Mouse (Mus musculus) cerebral cortex, adult 2 months (tissue): ENCODE data around the gene Kansl3.

Source experiments
- WGBS: fragments of 180-500 bp; shearing (Covaris S2); methylation state at CpG from one replicate; pipeline ENCODE4 v1.1.7; 2018; 5-methylcytosine and 5-hydroxymethylcytosine counted together

Gene Kansl3

GRCm38 (mm10) chr1:36368969-36369645 is at the start of gene Kansl3:
Gene Kansl3, minus strand, starts transcription at chr1:36369181.
- WGBS = 4% methylated on average over 61 of the region's 61 CpGs

DNA sequence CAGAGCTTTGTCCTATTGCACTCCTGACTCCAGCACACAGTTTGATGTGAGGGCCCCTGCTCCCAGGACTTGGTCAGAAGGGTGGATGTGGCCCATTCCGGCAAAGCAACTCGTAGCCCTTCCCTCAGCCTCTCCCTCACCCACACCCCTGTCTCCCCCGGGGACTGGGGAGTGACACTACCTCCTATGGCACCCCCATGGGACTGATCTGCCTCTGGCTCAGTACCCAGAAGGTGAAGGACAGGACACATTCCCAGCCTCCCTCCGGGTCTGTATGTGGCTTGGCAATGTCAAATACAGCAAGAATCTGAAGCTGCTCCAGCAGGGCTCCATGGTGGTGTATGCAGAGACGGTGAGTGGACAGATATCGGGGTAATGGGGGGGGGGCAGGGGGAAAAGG is 35.5 kb upstream of the Kansl3 start:
- WGBS = 81% methylated on average over 6 of the region's 6 CpGs

GRCm38 (mm10) chr1:36401509-36401908 is 32.5 kb upstream of the Kansl3 start:
- WGBS = 24% methylated on average over 4 of the region's 4 CpGs

DNA sequence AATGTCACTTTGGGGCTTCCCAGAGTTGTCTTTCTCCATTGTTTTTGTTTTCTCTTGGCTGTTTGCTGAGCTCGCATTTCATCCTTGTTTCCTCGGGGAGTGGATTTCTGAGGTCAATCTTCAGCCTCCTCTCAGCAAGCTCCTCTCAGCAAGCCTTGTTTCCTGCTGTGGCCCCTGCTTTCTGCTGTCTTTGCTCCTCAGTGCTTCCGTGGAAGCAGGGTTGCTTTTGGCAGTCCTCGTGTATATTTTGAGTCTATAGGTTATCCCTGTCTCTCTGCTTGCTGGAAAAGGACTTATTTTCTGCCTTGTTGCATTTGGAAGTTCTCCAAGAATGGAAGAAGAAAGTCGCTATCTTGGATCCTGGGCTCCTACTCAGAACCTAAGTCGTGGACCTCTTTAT is 28.1 kb upstream of the Kansl3 start:
- WGBS = 18% methylated on average over 6 of the region's 6 CpGs

- 56% methylated on average over 4 of the region's 4 CpGs for WGBS
Observed at GRCm38 (mm10) chr1:36379582-36379981, 10.6 kb upstream of the Kansl3 start.

DNA sequence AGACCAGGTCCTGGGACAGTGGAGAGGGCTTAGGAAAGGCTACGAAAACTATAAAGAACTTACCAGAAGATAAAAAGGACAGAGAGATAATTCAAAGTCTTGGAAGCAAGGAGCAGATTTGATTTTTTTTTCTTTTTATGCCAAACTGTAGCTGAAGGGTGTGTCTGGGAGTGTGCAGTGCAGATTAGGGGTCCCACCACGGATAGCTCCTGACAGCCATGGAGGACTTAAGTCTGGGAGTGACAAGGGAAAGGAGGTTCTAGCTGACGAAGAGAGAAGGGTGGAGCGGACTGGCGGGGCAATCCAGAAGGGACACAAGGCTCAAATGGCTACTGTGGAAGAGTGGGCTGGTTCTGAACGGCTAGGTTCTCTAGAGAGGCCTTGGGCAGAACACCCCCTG is 9.9 kb upstream of the Kansl3 start:
- 87% methylated on average over 6 of the region's 6 CpGs for WGBS

DNA sequence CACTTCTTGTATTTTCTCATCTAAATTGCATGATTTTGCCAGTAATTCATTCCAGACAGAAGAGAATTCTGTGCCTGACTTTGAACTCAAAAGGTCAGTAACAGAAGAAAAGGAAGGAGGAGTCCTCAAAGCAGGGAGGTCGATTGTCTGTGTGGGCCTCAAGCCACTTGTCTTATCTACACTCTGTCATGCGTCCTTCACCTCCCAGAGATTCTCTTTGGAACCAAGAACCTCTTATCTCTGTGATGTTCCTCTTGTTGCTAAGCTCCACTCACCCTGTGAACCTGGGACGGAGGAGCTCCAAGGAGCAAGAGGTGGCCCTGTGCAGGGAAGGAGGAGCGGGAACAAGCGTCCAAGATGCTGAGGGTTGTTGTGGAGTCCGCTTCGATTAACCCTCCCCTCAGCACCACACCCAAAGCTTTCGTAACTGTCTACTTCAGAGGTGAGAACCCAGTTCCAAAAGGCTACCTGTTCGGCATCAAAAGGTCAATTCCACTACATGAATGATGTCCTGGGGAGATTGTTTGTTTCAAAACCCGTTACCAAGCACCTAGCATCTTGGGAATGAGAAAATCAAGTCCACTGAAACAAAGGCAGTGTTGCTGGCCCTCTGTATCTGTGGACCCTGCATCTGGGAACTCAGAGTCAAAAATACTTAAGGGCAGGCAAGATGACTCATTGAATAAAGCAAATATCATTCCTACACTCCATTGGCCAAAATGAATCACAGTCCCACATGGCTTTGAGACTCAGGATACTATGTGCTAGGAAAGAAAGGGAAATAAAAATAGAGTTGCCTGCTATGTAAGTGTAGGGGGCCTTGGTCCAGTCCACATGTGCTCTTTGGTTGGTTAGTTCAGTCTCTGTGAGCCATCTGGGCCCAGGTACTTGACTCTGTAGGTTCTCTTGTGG is 3.2 kb upstream of the Kansl3 start, which contains the start of gene Fer1l5:
Fer1l5 (plus strand) TSS at position 358 of the 912 bp plus-strand sequence.
- 92% methylated on average over 10 of the region's 10 CpGs for WGBS

- WGBS = 63% methylated on average over 6 of the region's 6 CpGs
Observed at GRCm38 (mm10) chr1:36370918-36371317, 1.9 kb upstream of the Kansl3 start.

DNA sequence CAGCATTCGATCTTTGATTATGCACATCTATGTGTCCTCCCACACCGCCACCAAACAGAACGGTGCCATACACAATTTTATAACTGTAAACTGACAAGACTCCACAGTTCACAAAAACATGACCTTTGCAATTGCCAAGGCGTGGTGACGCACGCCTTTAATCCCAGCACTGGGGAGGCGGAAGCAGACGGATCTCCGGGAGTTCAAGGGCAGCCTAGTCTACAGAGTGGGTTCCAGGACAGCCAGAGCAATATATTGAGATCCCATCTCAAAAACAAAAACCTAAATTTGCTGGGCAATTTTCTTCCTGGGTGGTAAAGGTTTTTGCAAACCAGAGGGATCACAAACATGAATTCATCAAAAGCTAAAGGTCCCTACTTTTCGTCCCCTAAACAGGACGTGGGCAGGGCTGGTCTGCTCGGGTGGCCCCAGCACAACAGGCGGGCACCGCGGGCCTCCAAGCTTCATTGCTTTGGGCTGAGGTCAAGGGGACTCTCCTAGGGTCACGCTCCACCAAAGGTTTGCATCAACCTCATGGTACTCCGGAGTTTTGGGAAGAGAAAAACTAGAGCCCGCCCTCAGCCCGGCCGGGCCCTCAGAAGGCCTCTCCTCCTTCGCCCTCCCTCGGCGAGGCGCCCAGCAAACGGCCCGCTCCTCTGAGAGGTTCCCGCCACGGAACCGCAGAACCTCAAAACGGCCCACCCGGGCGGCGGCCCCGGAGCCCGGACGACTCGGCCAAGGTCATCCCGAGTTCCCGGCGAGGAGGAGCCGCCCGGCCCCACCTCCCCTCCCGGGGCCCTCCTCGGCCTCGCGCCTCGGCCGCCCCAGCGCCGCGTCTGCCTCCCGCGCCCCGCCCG is 641 bp downstream of the Kansl3 start:
- WGBS = 1% methylated on average over 53 of the region's 55 CpGs

DNA sequence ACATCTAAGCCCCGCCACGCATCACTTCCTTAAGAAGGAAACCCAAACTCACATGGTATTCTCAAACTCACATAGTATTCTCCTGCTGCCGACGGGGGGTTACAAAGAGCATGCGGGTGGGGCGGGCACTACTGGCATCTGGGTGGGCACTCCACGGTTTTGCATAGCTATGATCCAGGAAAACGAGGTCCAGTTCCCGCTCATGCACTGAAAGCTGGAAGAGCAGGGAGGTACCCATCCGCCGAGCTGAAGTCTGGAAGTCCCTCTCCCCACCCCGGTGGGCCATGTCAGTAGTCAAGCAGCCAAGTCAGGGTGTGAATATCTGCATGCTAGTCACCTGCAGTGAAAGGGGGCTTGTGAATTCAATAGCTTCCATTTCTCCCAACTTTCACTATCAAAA is 1.3 kb downstream of the Kansl3 start:
- 22% methylated on average over 12 of the region's 12 CpGs for WGBS

GRCm38 (mm10) chr1:36356955-36357695 is 11.9 kb downstream of the Kansl3 start:
- 75% methylated on average over 5 of the region's 5 CpGs for WGBS

DNA sequence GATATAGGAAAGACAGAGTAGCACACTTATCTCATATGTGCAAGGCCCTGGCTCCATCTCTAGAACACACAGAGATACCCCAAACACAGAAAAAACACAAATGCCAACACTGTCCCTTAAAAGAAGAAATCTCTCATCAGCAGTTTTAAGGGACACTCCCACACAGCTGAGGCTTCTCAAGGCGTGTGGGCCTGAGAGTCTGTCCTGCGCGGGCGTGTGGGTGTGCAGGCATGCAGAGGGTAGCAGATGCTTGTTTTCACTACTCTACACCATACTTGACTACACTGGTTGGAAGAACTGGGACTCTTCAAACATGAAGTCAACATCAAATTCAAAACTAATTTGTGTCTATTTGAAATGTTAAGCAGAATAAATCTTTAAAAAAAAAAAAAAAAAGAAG is 16.6 kb downstream of the Kansl3 start:
- 53% methylated on average over 4 of the region's 4 CpGs for WGBS

DNA sequence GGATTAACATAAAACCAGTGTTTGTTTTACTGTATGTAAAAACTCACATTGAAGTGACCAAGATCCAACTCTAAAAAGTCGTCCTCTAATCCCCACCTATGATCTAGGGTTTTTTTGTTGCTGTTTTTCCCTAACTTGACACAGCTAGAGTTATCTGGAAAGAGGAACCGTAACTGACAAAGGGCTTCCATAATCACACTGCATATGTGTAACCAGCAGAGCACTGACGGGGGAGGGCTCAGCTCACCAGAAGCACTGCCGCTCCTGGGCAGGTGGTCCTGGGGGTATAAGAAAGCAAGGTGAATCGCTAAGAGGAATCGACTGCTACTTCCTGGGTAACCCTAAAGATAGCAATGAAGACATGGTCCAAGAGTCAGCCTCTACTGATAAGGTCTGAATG is 26.4 kb downstream of the Kansl3 start:
- 90% methylated on average over 6 of the region's 6 CpGs for WGBS

DNA sequence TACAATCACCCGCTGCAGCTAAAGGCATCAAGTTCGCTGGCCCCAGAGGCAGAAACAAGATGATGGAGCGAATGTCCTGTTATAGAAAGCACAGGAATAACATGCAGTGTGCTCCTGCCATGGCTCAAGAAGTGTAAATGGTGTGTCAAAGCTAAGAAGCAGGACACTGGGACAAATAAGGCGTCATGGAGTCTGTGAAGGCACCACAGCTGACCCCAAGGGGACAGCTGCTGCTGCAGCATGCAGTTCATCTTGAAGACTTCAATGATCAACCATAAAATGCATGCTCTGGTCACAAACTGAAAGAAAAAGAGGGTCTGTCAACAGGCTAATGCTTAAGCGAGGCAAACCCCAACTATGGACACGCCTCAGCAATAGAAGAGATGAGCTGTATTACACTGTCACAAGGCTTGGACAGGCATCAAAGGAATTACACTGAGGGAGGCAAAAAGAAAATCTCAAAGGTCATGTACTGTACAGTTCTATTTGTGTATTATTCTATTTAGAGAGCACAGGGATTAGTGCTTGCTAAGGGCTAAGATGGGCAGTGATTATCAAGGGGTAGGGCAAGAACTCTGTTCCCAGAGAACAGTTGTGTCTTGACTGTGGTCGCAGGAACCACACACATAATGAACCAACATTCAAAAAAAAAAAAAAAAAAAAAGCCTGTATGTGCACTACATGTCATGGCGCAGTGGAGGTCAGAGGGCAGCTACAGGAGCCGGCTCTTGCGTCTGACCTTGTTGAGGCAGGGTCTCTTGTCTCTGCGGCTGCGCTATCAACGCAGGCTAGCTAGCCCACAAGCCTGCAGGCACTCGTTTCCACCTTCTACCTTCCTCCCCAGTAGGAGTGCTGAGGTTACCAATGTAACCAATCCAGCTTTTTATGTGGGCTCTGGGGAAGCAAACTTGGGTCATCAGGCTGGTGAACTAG is 35.8 kb downstream of the Kansl3 start:
- 87% methylated on average over 14 of the region's 14 CpGs for WGBS

DNA sequence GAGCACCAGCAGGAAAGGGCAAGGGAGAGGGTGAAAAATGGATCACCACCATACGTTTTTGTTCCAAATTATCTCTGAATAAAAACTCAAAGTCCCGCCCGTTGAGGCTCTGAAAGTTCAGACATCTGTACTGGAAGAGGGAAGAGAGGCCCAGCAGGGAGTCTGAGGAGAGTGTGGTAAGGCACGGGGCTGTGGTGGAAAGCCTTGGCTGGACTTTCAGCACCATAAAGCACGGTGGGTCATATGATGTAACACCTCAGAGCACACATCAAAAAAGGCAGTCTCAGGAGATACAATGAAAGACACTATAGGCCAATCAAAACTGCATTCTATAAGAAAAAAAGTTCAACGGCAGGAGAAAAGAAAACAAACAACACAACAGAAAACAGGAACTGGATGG is 37.2 kb downstream of the Kansl3 start:
- 65% methylated on average over 6 of the region's 6 CpGs for WGBS

- 93% methylated on average over 2 of the region's 2 CpGs for WGBS
Observed at GRCm38 (mm10) chr1:36326815-36327214, 42.2 kb downstream of the Kansl3 start.

DNA sequence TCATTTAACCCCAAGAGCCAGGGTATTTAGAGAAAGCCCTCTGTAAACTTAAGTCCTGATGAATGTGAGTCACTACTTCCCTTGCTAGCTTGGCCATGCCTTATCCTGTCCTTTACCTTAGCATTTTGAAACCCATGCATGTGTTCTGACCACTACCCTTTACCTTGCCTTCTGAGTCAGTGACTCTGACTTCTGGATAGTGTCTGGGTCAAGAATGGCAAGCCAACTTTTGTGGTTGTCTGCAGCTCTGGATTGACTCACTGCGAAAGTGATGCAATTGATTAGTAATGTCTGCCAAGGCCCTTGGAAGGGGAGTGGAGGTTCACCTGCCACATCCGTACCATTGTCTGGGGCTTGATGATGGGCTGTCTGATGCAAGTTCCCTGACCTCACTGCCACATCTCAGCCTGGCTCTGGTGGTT is 43.1 kb downstream of the Kansl3 start:
- 97% methylated on average over 2 of the region's 2 CpGs for WGBS

- 34% methylated on average over 8 of the region's 8 CpGs for WGBS
Observed at GRCm38 (mm10) chr1:36323746-36324448, 45.1 kb downstream of the Kansl3 start.

DNA sequence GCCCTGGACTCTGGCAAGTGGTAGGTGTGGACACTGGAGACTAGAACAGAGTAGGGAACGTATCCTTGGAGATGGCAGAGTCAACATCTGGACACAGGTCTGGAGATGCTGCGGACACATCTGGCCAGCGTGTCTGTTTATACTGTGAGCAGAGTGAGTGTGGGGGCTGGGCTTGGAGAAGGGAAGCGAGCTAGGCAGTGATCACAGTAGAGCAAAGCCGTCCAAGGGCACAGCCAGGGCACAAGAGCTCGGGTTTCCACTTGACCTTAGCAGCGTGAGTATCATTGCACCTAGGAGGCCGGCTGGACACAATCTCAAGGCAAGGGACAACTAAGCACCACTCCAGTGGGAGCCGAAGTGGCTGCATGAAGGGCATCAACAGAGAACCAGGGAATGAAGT is 45.9 kb downstream of the Kansl3 start:
- WGBS = 72% methylated on average over 9 of the region's 9 CpGs
